Mouse (Mus musculus) embryonic facial prominence, embryonic 15.5 days (tissue): ENCODE measurements around the gene Hspa13. TPM values are rescaled to one million over a fixed set of nuclear protein-coding genes. Genes with fewer than 3 reads are reported as not detected.

Experiments
- microRNA-seq: library from miRNA; unstranded; fragments of <30 nt; microRNA quantifications from one replicate; pipeline ENCODE4, GENCODE M21; 2016; ENCODE audit warnings: borderline number of aligned reads
- polyA plus RNA-seq: library from polyadenylated mRNA; unstranded; fragments of >200 nt; fragmentation: Nextera tagmentation; extraction: Ambion mirVana; gene quantifications from 2 replicates; pipeline ENCODE4 v1.2.1, GENCODE M21; 2015

Gene Hspa13
- polyA plus RNA-seq, 1 experiment from 2014 or later = 33.4 TPM

Small RNA genes lying within 50 kb of the gene (microRNA-seq; reads per million reads assigned to microRNA genes)
- not detected for gene Gm22923

Other genes starting within 250 kb of the Hspa13 start
- 1.7 and 2.4 TPM in 2 replicates for gene Lipi, start 181.0 kb downstream of the Hspa13 start, polyA plus RNA-seq
- gene Rbm11, start 174.3 kb downstream of the Hspa13 start, polyA plus RNA-seq = 1.1 and 1.6 TPM in 2 replicates